Mouse (Mus musculus): ENCODE results near the gene Atp7b. TPM values are rescaled to one million over a fixed set of nuclear protein-coding genes. Genes with fewer than 3 reads are reported as not detected.

Gene Atp7b
- total and polyA plus RNA-seq, 2 experiments from 2014 or later: 0.12 to 0.50 TPM

DNA sequence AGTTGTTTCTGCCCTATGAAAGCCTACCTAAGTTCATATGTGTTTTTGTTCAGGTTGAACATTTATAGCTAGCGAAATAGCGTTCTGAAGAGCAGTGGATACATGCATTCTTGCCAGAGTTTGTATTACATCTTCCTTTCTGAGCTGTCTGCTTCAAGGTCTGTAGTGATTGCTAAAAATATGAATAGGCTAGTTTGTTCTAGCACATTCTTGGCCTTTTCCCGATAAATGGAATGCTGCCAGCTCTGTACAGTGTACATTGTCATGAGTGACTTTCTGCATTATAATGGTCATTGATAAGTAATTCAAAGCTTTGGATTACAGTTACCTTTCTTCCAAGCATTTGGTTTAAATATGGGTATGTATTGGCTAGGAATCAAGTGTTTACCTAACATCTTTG is 1.0 kb upstream of the Atp7b start:
- H3K4me1 ChIP-seq (ENCODE audit: control insufficient read depth, insufficient read depth): peaks cover 5% of the 10 kb centered on the region
- peaks cover 24% of the 10 kb centered on the region; the same call in 1 of the 2 replicates for H3K27me3 ChIP-seq (ENCODE audit: control insufficient read depth, insufficient read depth, low read length)
- DNase-seq (ENCODE audit: low spot score) (no peak), ATAC-seq (ENCODE audit: insufficient read depth, low read depth) (no peak)
- peak overlapping the region; percentile 91 for H3K4me2 ChIP-seq (ENCODE audit: low read depth, low read length)
- 2% methylated on average over 3 of the region's 3 CpGs for WGBS
- peak overlapping the region; percentile 72 for H3K4me3 ChIP-seq (ENCODE audit: low read depth, low read length)
- no peak overlapping the region for H3K27ac ChIP-seq (ENCODE audit: low read depth)
- H3K9ac ChIP-seq (replicated peaks; ENCODE audit: low read depth, low read length): peak overlapping the region; percentile 47; the same call in 1 of the 2 replicates
- TF ChIP-seq CTCF (IDR thresholded peaks at IDR 0.05; ENCODE audit: low read depth): no peak
- no peak for TF ChIP-seq EP300 (IDR thresholded peaks at IDR 0.05; ENCODE audit: low read depth)
- H3K9me3 ChIP-seq (replicated peaks; ENCODE audit: control insufficient read depth, low read length): 0 out of 2 replicates have a peak, but pooled peaks cover 3% of the 10 kb centered on the region
- peaks cover 38% of the 10 kb centered on the region for H3K36me3 ChIP-seq (replicated peaks; ENCODE audit: control insufficient read depth, insufficient read depth, low read length)

DNA sequence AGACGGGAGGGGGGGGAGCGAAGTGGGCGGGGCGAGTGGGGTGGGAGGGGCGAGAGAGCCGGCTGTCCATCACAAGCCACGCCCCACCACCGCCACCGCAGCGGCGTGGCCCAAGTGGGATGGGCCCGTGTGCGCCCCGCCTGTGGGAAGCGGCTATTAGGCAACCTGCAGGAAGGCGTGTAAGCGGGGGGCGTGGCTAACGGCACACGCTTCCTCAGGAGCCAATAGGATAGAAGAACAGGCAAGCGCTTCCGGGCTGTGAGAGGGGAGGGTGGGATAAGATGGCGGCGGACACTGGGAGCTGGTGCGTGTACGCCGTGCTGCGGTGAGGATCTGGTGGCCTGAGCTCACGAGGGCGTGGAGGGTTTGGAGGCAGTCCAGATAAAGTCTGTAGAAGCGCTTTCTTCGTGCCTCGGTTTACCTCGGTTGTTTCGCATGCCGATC is 363 bp upstream of the Atp7b start, which contains the start of gene Alg11:
Gene Alg11 (plus strand): TSS at position 276 of the 444 bp plus-strand sequence.
- Histone ChIP-seq H3K4me2 (ENCODE audit: low read depth, low read length) (peak within 1 kb of the TSS; percentile 91), H3K4me1 (ENCODE audit: control insufficient read depth, insufficient read depth) (peaks cover 5% of the 10 kb centered on the region), H3K9ac (replicated peaks; ENCODE audit: low read depth, low read length) (peak within 1 kb of the TSS; percentile 51), H3K27ac (ENCODE audit: low read depth) (no peak within 1 kb of the TSS), H3K27me3 (ENCODE audit: control insufficient read depth, insufficient read depth, low read length) (peaks cover 24% of the 10 kb centered on the region; the same call in 1 of the 2 replicates), H3K9me3 (replicated peaks; ENCODE audit: control insufficient read depth, low read length) (no peaks in the 10 kb centered on the region), H3K4me3 (ENCODE audit: low read depth, low read length) (peak within 1 kb of the TSS; percentile 72), H3K36me3 (replicated peaks; ENCODE audit: control insufficient read depth, insufficient read depth, low read length) (peaks cover 31% of the 10 kb centered on the region)
- DNase-seq (ENCODE audit: low spot score) (peak; percentile 95), ATAC-seq (ENCODE audit: insufficient read depth, low read depth) (peak; percentile 100)
- TF ChIP-seq CTCF (IDR thresholded peaks at IDR 0.05; ENCODE audit: low read depth) (no peak), EP300 (IDR thresholded peaks at IDR 0.05; ENCODE audit: low read depth) (no peak)
- 1% methylated on average over 33 of the region's 36 CpGs for WGBS

DNA sequence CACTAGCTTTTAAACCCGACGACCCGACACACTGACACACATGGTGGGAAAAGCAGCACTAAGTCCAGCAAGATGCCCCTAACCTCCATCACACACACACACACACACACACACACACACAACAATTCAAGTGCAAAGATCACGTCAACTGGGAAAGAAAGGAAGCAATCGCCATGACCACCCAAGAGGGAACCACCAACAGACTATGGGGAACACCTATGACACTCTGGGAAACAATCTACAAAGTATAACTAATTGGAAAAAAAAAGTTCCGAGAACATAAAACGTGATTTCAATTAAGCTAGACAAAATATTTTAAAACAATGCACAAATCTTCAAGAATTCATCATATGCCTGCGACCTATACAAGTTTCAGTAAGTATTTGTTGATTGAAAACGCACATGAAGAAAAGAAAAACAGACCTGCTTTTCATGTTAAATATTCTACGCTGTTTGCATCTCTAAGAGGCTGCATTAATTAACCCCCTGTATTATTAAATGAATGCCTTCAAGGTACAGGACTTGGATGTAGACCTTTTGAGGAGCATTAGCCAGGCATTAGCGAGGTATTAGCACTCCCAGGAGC is 859 bp downstream of the Atp7b start:
- Histone ChIP-seq H3K4me2 (ENCODE audit: low read depth, low read length) (peak overlapping the region; percentile 91), H3K4me3 (ENCODE audit: low read depth, low read length) (peak overlapping the region; percentile 72), H3K4me1 (ENCODE audit: control insufficient read depth, insufficient read depth) (peaks cover 5% of the 10 kb centered on the region), H3K9ac (replicated peaks; ENCODE audit: low read depth, low read length) (peak overlapping the region; percentile 51; the same call in 1 of the 2 replicates), H3K27me3 (ENCODE audit: control insufficient read depth, insufficient read depth, low read length) (peaks cover 24% of the 10 kb centered on the region; the same call in 1 of the 2 replicates), H3K9me3 (replicated peaks; ENCODE audit: control insufficient read depth, low read length) (no peaks in the 10 kb centered on the region), H3K36me3 (replicated peaks; ENCODE audit: control insufficient read depth, insufficient read depth, low read length) (peaks cover 20% of the 10 kb centered on the region), H3K27ac (ENCODE audit: low read depth) (no peak overlapping the region)
- WGBS: 53% methylated on average over 11 of the region's 11 CpGs
- DNase-seq (ENCODE audit: low spot score) (no peak), ATAC-seq (ENCODE audit: insufficient read depth, low read depth) (no peak)
- TF ChIP-seq EP300 (IDR thresholded peaks at IDR 0.05; ENCODE audit: low read depth) (no peak), CTCF (IDR thresholded peaks at IDR 0.05; ENCODE audit: low read depth) (no peak)

DNA sequence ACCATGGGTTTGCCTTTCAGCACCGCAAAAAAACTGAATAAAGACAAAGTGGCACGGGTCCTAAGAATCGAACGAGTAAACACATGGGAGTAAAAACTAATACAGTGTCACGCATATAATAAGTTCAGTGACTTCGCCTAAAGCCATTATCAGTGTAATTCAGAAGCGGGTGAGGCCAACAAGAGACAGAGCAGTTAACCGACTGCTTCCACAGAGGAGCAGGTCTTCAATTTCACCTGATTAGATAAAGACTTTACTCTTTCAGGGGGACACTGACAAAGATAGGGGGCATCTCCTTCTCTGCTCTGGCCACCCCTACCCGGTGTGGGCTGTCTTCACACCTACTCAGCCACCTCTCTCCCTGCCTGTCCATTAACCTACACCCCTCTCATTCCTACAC is 1.7 kb downstream of the Atp7b start:
- Histone ChIP-seq H3K36me3 (replicated peaks; ENCODE audit: control insufficient read depth, insufficient read depth, low read length) (peaks cover 13% of the 10 kb centered on the region; the same call in 1 of the 2 replicates), H3K4me2 (ENCODE audit: low read depth, low read length) (no peak overlapping the region), H3K9me3 (replicated peaks; ENCODE audit: control insufficient read depth, low read length) (no peaks in the 10 kb centered on the region), H3K4me3 (ENCODE audit: low read depth, low read length) (no peak overlapping the region), H3K9ac (replicated peaks; ENCODE audit: low read depth, low read length) (no peak overlapping the region), H3K27me3 (ENCODE audit: control insufficient read depth, insufficient read depth, low read length) (peaks cover 24% of the 10 kb centered on the region; the same call in 1 of the 2 replicates), H3K27ac (ENCODE audit: low read depth) (no peak overlapping the region), H3K4me1 (ENCODE audit: control insufficient read depth, insufficient read depth) (peaks cover 5% of the 10 kb centered on the region)
- WGBS: 63% methylated on average over 9 of the region's 9 CpGs
- TF ChIP-seq CTCF (IDR thresholded peaks at IDR 0.05; ENCODE audit: low read depth) (no peak), EP300 (IDR thresholded peaks at IDR 0.05; ENCODE audit: low read depth) (no peak)
- no peak for DNase-seq (ENCODE audit: low spot score)
- no peak for ATAC-seq (ENCODE audit: insufficient read depth, low read depth)

DNA sequence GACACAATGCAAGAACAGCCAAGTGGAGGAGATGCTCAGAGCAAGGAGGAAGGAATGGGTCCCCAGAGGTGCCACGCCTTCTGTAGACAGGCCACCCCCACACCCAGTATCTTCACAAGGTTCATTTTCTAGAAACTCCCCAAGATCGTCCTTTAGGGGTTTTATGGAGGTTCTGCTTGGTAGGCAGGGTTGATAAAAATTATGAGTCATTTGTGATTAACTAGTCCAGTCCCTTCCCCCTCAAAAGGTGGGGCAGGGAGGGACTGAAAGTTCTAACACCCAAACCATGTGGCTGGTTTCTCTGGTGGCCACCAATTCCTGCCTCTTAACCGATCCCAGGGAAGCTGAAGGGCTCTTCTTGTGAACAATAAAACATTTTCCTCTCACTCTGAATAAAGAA is 3.3 kb downstream of the Atp7b start:
- H3K27ac ChIP-seq (ENCODE audit: low read depth): no peak overlapping the region
- H3K36me3 ChIP-seq (replicated peaks; ENCODE audit: control insufficient read depth, insufficient read depth, low read length): no peaks in the 10 kb centered on the region
- WGBS: 60% methylated on average over 3 of the region's 3 CpGs
- H3K4me1 ChIP-seq (ENCODE audit: control insufficient read depth, insufficient read depth): peaks cover 5% of the 10 kb centered on the region
- H3K4me3 ChIP-seq (ENCODE audit: low read depth, low read length): no peak overlapping the region
- no peak overlapping the region for H3K4me2 ChIP-seq (ENCODE audit: low read depth, low read length)
- H3K9ac ChIP-seq (replicated peaks; ENCODE audit: low read depth, low read length): no peak overlapping the region
- H3K27me3 ChIP-seq (ENCODE audit: control insufficient read depth, insufficient read depth, low read length): peaks cover 24% of the 10 kb centered on the region; the same call in 1 of the 2 replicates
- DNase-seq (ENCODE audit: low spot score) (no peak), ATAC-seq (ENCODE audit: insufficient read depth, low read depth) (no peak)
- H3K9me3 ChIP-seq (replicated peaks; ENCODE audit: control insufficient read depth, low read length): no peaks in the 10 kb centered on the region
- TF ChIP-seq EP300 (IDR thresholded peaks at IDR 0.05; ENCODE audit: low read depth) (no peak), CTCF (IDR thresholded peaks at IDR 0.05; ENCODE audit: low read depth) (no peak)
